Mouse (Mus musculus): ENCODE data around the gene Gstcd. TPM values are rescaled to one million over a fixed set of nuclear protein-coding genes. Genes with fewer than 3 reads are reported as not detected.

Gene Gstcd
- polyA plus RNA-seq, 1 experiment from 2014 or later = 7.9 TPM

DNA sequence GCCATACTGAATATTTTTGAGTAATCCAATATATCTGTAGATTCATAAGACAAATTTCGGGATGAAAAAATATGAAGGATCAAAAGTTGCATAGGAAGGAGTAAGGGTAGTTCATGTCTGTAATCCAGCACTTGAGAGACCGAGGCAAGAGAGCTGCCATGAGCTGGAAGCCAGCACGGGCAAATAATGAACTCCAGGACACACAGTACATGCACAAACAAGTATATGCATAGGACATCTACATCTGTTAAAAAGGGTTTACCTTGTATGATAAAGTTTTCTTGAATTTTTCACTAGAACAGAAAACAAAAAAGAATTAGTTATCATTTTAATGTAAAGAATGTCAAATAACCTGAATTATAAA, 95.9 kb downstream of the Gstcd start:
- WGBS = 95% methylated on average over 3 of the region's 3 CpGs
- Histone ChIP-seq H3K4me2 (replicated peaks) (no peak overlapping the region), H3K36me3 (no peaks in the 10 kb centered on the region; the same call in 1 of the 2 replicates), H3K4me3 (no peak overlapping the region), H3K27ac (no peak overlapping the region), H3K27me3 (no peaks in the 10 kb centered on the region), H3K9ac (no peak overlapping the region), H3K4me1 (no peaks in the 10 kb centered on the region), H3K9me3 (replicated peaks) (no peaks in the 10 kb centered on the region)
- no peak for ATAC-seq (ENCODE audit: low FRiP score)

DNA sequence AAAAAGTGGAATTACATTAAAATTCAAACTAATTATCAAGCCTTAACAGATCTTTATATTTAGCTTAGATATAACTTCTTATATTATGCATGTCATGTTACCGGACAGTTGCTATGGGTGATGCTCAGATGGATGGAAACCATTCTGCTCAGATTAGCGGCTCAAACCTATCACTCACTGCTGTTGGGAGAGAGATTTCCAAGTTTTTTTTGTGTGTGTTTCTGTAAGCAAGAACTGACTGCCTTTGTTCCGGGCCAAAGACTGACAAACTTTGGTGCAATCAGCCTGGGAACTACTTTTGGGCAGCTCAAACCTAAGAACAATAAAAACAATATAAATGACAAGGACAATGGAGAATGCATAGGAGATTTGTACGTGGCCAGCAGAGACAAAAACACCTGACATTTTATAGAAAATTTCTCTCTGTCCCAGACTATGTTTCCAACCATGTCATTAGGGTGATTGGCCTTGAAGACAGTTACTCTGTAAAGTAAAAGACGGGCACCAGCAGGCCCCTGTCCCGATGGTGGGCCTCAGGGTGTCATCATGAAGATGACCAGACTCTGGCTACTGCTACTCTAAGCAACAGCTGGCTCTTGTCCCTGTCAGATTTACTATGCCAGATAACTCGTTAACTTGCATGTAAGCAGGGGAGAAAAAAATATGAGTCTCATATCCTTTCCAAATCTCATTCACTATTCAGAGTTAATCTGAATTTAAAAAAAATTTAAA, 96.5 kb downstream of the Gstcd start:
- WGBS = 86% methylated on average over 7 of the region's 7 CpGs

DNA sequence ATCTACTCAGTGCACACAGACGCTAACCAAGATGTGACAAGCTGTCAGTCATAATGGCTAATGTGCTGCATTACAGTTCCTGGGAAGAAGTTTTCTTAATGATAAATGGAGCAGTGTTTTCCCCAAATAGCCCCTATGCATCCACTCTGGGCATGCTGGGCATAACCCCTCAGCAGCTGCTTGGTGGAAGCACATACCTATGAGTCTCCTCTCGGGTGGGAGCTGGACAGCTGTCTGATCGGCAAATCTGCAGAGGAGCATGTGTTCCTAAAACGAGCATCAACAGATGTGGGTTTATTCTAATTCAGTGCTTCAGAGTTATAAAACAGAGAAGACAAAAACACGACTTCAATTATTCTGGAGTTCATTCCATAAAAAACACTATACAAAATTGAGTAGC, 105.6 kb downstream of the Gstcd start:
- Histone ChIP-seq H3K4me2 (replicated peaks) (no peak overlapping the region), H3K4me3 (no peak overlapping the region), H3K9me3 (replicated peaks) (no peaks in the 10 kb centered on the region), H3K9ac (no peak overlapping the region), H3K4me1 (no peaks in the 10 kb centered on the region), H3K27ac (no peak overlapping the region), H3K36me3 (peaks cover 2% of the 10 kb centered on the region), H3K27me3 (no peaks in the 10 kb centered on the region)
- no peak for ATAC-seq (ENCODE audit: low FRiP score)
- 92% methylated on average over 5 of the region's 5 CpGs for WGBS

More for the DNA sequence above, 96.5 kb downstream of the Gstcd start:
- Histone ChIP-seq H3K9ac (no peak overlapping the region), H3K4me1 (no peaks in the 10 kb centered on the region), H3K36me3 (no peaks in the 10 kb centered on the region; the same call in 1 of the 2 replicates), H3K4me3 (no peak overlapping the region), H3K4me2 (replicated peaks) (no peak overlapping the region), H3K27ac (no peak overlapping the region), H3K9me3 (replicated peaks) (no peaks in the 10 kb centered on the region), H3K27me3 (no peaks in the 10 kb centered on the region)
- ATAC-seq (ENCODE audit: low FRiP score) = no peak

DNA sequence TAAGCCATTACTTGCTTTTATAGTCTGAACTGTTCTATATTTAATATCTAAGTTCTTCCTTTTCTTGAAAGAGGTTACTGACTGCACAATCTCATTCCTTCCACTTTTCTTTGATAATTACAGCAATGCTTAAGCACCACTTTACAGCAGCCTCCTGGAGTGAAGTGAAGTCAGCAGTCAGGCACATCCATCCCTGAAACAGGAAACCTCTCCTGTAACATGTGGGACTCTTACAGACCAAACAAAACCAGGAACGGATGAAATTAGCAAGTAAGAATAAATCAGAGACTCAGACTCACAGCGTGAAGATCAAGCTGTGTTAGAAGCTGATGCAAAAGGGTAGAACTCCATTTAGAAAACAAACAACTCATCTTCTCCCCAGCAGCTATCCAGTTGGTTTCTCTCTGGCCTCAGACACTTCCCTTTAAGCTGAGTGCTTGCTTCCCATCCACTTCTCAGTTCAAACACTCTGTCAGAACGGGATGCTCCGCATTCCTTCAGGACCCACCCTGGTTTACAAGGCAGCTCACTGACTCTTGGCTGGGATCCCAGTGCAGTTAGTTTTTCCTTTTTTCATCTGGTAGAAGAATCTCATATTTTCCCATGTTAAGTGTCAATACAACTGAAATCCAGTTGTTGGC, 107.9 kb downstream of the Gstcd start:
- Histone ChIP-seq H3K9me3 (replicated peaks) (no peaks in the 10 kb centered on the region), H3K27ac (no peak overlapping the region), H3K27me3 (no peaks in the 10 kb centered on the region), H3K36me3 (peaks cover 7% of the 10 kb centered on the region), H3K9ac (no peak overlapping the region), H3K4me1 (no peaks in the 10 kb centered on the region), H3K4me3 (no peak overlapping the region), H3K4me2 (replicated peaks) (no peak overlapping the region)
- WGBS = 64% methylated on average over 4 of the region's 4 CpGs
- no peak for ATAC-seq (ENCODE audit: low FRiP score)

DNA sequence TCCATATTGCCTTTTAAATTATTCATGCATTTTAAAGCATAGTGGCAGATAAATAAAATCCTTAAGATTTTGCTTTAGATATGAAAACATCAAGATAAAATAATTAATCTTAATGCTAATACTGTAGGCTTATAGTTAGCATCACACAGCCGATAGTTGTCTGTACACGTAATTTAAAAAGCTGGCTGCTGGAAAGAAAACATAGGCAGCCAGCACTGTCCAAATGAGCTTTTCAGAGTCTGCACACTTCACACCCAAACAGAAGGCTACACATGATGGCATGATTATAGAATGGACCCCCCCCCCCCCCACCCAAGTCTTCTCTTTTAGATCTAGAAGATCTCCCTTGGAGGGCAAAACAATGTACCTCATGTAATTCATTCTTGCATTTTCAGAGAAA, 109.9 kb downstream of the Gstcd start:
- Histone ChIP-seq H3K27me3 (no peaks in the 10 kb centered on the region), H3K27ac (no peak overlapping the region), H3K4me1 (no peaks in the 10 kb centered on the region), H3K9ac (no peak overlapping the region), H3K4me2 (replicated peaks) (no peak overlapping the region), H3K9me3 (replicated peaks) (no peaks in the 10 kb centered on the region), H3K4me3 (no peak overlapping the region), H3K36me3 (peaks cover 7% of the 10 kb centered on the region)
- 95% methylated on average over 2 of the region's 2 CpGs for WGBS
- no peak for ATAC-seq (ENCODE audit: low FRiP score)

DNA sequence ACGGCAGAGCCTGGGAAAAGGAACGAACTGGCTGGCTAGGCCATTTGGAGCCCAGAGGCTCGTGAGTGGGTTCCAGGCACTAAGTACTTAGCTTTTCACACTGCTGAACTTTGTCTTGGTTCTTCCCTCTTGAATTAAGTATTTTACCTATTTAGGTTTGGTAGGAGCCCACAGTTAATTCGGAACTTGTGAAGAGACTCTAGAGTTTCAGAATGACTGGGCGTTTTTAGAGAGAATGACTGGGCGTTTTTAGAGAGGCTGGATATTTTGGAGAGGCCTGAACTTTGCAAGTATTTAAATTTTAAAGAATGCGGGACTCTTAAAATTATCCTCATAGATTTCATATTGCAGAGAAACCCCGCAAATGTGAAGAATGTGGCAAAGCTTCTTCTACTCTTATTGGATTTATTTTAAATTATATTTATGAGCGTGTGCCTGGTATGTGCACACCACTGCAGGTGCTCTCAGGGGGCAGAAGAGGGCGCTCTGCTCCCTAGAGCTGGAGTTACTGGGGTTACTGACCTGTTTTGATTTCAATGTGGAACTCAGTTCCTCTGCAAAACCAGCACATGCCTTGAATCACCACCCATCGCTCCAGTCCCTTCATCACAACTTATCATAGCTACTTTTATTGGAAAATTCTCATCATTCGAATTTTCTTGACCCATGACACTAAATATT, 111.9 kb downstream of the Gstcd start:
- H3K36me3 ChIP-seq = peaks cover 7% of the 10 kb centered on the region
- no peak overlapping the region for H3K4me3 ChIP-seq
- H3K4me1 ChIP-seq = no peaks in the 10 kb centered on the region
- H3K27ac ChIP-seq = no peak overlapping the region
- no peak overlapping the region for H3K4me2 ChIP-seq (replicated peaks)
- ATAC-seq (ENCODE audit: low FRiP score) = no peak
- no peak overlapping the region for H3K9ac ChIP-seq
- no peaks in the 10 kb centered on the region for H3K27me3 ChIP-seq
- WGBS = 95% methylated on average over 12 of the region's 12 CpGs
- no peaks in the 10 kb centered on the region for H3K9me3 ChIP-seq (replicated peaks)

DNA sequence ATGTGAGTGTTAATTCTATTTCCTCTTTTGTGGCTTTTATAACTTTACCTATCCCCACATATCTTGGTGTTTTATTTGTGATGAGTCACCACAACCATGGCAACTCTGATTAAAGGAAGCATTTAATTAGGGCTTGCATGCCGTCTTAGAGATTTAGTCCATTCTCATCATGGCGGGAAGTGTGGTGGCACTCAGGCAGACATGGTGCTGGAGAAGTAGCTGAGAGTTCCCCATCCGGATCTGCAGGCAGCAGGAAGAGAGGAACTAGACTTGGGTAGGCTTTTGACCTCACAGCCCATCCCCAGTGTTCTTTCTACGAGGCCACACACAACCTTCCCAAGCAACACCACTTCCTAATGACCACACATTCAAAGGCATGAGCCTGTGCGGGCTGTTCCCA, 125.6 kb downstream of the Gstcd start:
- Histone ChIP-seq H3K4me3 (no peak overlapping the region), H3K27me3 (no peaks in the 10 kb centered on the region), H3K27ac (no peak overlapping the region), H3K9me3 (replicated peaks) (no peaks in the 10 kb centered on the region), H3K4me2 (replicated peaks) (no peak overlapping the region), H3K9ac (no peak overlapping the region), H3K4me1 (no peaks in the 10 kb centered on the region), H3K36me3 (no peaks in the 10 kb centered on the region)
- ATAC-seq (ENCODE audit: low FRiP score) = no peak
- 87% methylated on average over 5 of the region's 5 CpGs for WGBS

DNA sequence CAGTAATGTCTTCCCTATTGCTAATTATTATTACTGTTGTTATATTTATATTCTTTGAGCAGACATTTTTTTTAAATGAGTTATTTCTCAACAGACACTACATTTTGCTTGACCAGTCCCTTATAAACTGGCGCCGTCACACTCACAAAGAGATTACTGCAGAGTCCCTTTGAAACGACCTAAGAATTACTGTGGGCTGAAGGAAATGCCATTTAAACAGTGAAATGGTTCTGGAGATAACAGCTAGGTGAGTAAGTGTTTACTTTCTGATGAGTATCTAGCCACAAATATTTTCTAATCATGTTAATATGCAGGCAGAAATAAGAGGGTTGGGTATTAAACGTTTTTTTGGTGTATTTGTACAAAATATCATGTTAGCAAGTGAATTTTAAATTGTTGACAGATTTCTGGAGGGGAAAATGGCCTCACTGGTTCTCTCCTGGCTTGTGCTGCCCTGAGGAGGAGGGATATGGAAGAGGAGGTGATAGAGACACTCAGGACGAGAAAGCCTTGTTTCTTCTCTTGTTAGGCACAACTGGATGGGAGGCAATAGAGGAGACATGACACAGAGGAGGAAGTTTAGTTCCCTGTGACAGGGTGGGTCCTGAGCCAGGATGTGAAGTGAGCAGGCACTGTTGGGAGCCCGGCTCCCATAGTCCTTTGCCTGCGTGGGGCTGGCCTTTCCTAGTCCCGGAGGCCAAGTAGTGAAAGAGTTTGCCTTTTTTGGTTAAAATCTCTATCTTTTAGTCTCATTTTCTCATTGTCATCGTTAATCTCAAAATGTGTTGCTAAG, 126.9 kb downstream of the Gstcd start:
- H3K27me3 ChIP-seq = no peaks in the 10 kb centered on the region
- H3K9me3 ChIP-seq (replicated peaks) = no peaks in the 10 kb centered on the region
- no peak overlapping the region for H3K4me2 ChIP-seq (replicated peaks)
- no peaks in the 10 kb centered on the region for H3K4me1 ChIP-seq
- H3K27ac ChIP-seq = no peak overlapping the region
- no peak overlapping the region for H3K4me3 ChIP-seq
- no peaks in the 10 kb centered on the region for H3K36me3 ChIP-seq
- ATAC-seq (ENCODE audit: low FRiP score) = no peak
- WGBS = 75% methylated on average over 9 of the region's 9 CpGs
- no peak overlapping the region for H3K9ac ChIP-seq

DNA sequence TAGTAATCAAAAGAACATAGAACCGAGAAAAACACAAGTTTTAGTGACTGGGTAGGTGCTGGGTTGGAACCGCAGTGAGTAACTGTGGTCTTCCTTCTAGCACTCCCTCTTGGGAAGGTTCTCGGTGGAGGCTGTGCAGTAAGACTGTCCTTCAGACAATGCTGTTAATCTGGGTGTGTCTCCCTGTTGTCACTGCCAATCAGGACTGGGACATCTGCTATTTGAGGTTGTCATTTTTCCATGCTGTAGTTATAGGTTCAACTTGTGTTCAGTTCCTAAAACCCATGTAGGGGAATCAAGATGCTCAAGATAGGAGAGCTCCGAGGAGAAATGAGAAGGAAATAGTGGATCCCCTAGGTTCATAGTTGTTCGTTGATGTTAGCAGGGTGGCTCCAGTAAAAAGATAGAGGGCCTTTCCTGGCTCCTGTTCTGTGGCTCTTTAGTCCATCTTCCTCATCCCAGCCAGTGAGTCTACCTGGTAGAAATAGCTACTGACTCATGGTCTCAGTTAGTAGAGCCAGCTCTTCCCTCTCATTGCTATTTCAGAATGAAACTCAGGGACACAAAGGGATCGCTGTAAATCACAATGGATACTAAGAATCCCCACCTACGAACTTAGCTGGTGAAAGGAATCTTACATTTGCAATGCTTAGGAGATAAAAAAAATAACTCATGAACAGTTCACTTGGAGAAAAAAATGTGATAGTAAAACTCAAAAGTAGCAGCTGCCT, 129.0 kb downstream of the Gstcd start:
- 90% methylated on average over 7 of the region's 7 CpGs for WGBS
- Histone ChIP-seq H3K9me3 (replicated peaks) (no peaks in the 10 kb centered on the region), H3K27ac (no peak overlapping the region), H3K9ac (no peak overlapping the region), H3K36me3 (no peaks in the 10 kb centered on the region), H3K27me3 (no peaks in the 10 kb centered on the region), H3K4me1 (no peaks in the 10 kb centered on the region), H3K4me2 (replicated peaks) (no peak overlapping the region), H3K4me3 (no peak overlapping the region)
- no peak for ATAC-seq (ENCODE audit: low FRiP score)

DNA sequence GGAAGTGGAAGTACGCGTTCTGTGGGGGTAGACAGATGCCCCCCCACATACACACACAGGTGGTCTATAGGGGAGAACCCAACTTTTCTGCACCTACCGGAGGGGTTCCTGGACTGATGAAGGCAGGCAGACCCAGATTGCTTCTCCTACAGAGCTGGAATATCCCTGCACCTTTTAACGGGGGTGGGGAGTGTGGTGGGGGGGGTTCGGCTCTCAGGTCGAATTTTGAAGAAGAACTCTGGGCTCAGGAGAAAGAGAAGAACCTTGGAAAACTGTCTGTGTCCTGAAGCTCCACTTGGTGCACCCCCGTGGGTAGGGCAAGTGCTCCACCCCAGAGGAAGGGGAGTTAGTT, 141.3 kb downstream of the Gstcd start:
- 9% methylated on average over 7 of the region's 7 CpGs for WGBS
- H3K27ac ChIP-seq = no peak overlapping the region
- peak; percentile 50 for ATAC-seq (ENCODE audit: low FRiP score)
- no peaks in the 10 kb centered on the region for H3K9me3 ChIP-seq (replicated peaks)
- H3K4me1 ChIP-seq = peaks cover 18% of the 10 kb centered on the region
- peak overlapping the region; percentile 99 for H3K4me2 ChIP-seq (replicated peaks)
- H3K27me3 ChIP-seq = peaks cover 24% of the 10 kb centered on the region
- peak overlapping the region; percentile 67 for H3K9ac ChIP-seq
- H3K4me3 ChIP-seq = peak overlapping the region; percentile 66
- no peaks in the 10 kb centered on the region for H3K36me3 ChIP-seq

DNA sequence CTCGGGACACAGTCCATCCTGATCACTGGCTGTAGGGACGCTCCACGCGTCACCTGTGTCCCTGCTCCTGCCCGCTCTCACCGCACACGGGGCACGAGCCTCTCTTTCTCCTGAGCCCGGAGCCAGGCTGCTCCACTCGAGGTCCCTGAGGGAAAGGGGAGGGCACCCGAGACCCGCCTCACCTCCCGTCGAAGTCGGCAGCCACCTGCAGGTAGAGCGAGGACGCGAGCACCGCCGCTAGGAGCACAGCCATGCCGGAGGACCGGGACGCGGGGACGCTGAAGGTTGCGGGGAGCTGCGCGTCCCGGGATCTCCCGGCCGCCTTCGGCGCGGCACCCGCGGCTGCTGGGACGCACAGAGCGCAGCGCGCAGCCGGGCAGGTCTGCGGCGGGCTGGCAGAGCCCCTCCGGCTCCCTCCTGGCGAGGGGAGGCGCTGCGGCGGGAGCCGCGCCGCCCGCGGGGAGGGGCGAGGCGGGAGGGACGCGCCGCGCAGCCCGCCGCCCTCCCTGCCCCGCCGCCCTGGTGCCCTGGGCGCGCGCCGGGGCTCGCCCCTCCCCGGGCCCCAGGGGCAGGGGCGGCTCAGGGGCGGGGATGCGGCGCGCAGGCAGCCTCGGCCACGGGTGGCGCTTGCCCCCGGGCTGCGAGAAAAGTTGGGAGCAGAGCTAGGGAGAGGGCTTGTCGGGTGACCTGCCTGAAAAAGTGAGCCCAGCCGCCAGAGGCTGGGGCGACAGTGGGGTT, 141.9 kb downstream of the Gstcd start, which contains the start of gene Npnt:
Npnt (minus strand) TSS at position 501 of the 738 bp plus-strand sequence.
- H3K9me3 ChIP-seq (replicated peaks) = no peaks in the 10 kb centered on the region
- no peaks in the 10 kb centered on the region for H3K36me3 ChIP-seq
- H3K4me1 ChIP-seq = peaks cover 18% of the 10 kb centered on the region
- no peak within 1 kb of the TSS for H3K27ac ChIP-seq
- H3K4me3 ChIP-seq = peak within 1 kb of the TSS; percentile 66
- peak within 1 kb of the TSS; percentile 99 for H3K4me2 ChIP-seq (replicated peaks)
- ATAC-seq (ENCODE audit: low FRiP score) = peak; percentile 85
- H3K9ac ChIP-seq = peak within 1 kb of the TSS; percentile 67
- under 1% methylated on average over 63 of the region's 82 CpGs for WGBS
- H3K27me3 ChIP-seq = peaks cover 24% of the 10 kb centered on the region

Measured in hindbrain, embryonic 12.5 days (tissue).